Mouse (Mus musculus): Measurements from ENCODE around the gene Lin37.

DNA sequence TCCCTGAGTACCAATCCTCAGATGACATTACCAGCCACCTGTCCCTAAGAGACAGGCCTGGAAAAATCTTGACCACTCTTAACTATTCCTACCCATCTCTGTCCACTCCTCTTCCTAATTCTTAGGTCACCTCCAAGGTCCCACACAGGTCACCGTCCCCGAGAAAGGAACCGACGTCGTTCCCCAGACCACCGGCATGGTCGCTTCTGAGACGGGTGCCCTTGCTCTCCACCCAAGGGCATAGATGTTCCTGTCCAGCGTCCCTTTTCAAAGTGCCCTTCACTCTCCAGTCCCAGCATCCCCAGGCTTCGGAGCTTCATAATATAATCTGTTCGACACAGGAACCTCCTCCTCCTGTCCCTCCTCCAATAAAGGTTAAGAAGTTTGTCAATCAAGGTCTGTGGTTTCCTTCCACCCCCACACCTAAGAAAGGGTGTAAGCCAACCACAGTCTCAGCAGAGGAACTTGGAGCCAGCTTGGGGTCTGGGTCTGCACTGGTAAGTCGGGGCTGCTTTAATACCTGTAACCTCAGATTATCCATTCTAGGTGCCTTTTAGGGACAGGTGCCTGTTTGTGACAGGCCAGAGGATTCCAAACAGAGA is 5.4 kb upstream of the Lin37 start, which contains the start of gene Igflr1:
- TF ChIP-seq CTCF (IDR thresholded peaks at IDR 0.05; ENCODE audit: insufficient read depth, low read depth, low read length) (no peak), POLR2A (IDR thresholded peaks at IDR 0.05; ENCODE audit: insufficient read depth, low read depth, low read length) (no peak)

Data from olfactory bulb, adult 2 months (tissue).